Mouse (Mus musculus) myocyte (in vitro differentiated cells): ENCODE measurements around the gene Zmynd11.

Experiments used
- E2F4 ChIP-seq: IDR thresholded peaks from one replicate; pipeline ENCODE4 v1.6.1; 2011; ENCODE audit warnings: mild to moderate bottlenecking, control low read depth, moderate library complexity; ENCODE audit not compliant: insufficient read depth
- MAX ChIP-seq: IDR thresholded peaks from one replicate; pipeline ENCODE4 v1.6.1; 2011; ENCODE audit warnings: low read depth, mild to moderate bottlenecking, control low read depth
- MYOD1 ChIP-seq, 3 experiments: IDR thresholded peaks; one replicate each; pipeline ENCODE4 v1.6.1; 2011; ENCODE audit warnings: control low read depth in 2 of 3, low read depth in 2 of 3, mild to moderate bottlenecking in 2 of 3, moderate library complexity in 1 of 3; ENCODE audit not compliant: insufficient read length in 2 of 3, control insufficient read depth in 1 of 3
- MYOG ChIP-seq, 3 experiments: IDR thresholded peaks; one replicate each; pipeline ENCODE4 v1.6.1; 2011; ENCODE audit warnings: control low read depth in 2 of 3, low read depth in 2 of 3, mild to moderate bottlenecking in 2 of 3; ENCODE audit not compliant: insufficient read length in 2 of 3, control insufficient read depth in 1 of 3, insufficient read depth in 1 of 3
- POLR2A ChIP-seq: IDR thresholded peaks from one replicate; pipeline ENCODE4 v1.6.1; 2011; ENCODE audit warnings: low read depth, mild to moderate bottlenecking, control low read depth, moderate library complexity; ENCODE audit not compliant: insufficient read length
- POLR2AphosphoS2 ChIP-seq: IDR thresholded peaks from one replicate; pipeline ENCODE4 v1.6.1; 2011; ENCODE audit warnings: low read depth, control low read depth; ENCODE audit not compliant: insufficient read length
- TCF12 ChIP-seq: IDR thresholded peaks from one replicate; pipeline ENCODE4 v1.6.1; 2011; ENCODE audit warnings: mild to moderate bottlenecking, control low read depth; ENCODE audit not compliant: poor library complexity, insufficient read depth, severe bottlenecking
- TCF3 ChIP-seq: IDR thresholded peaks from one replicate; pipeline ENCODE4 v1.6.1; 2011; ENCODE audit warnings: low read depth, control low read depth; ENCODE audit not compliant: insufficient read length
- USF1 ChIP-seq: IDR thresholded peaks from one replicate; pipeline ENCODE4 v1.6.1; 2011; ENCODE audit warnings: low read depth, mild to moderate bottlenecking, control low read depth, moderate library complexity

GRCm38 (mm10) chr13:9738190-9738589 lies 26.9 kb downstream of the Zmynd11 start:
- TF ChIP-seq POLR2A (no peak), USF1 (no peak), MYOG (IDR thresholded peaks at IDR 0.05; ENCODE audit: control insufficient read depth in 1 of 3, insufficient read depth in 1 of 3, insufficient read length in 2 of 3, low read depth in 2 of 3) (no peak), MAX (no peak), POLR2AphosphoS2 (no peak), MYOD1 (IDR thresholded peaks at IDR 0.05; ENCODE audit: control insufficient read depth in 1 of 3, insufficient read length in 2 of 3, low read depth in 2 of 3) (no peak), TCF12 (no peak), TCF3 (no peak), E2F4 (no peak)
